Mouse (Mus musculus): ENCODE results near the gene Tctex1d1.

Gene Tctex1d1

GRCm38 (mm10) chr4:102987756-102988155 lies 9.3 kb downstream of the Tctex1d1 start:
- no peak for DNase-seq (ENCODE audit: low read depth, low spot score)

DNA sequence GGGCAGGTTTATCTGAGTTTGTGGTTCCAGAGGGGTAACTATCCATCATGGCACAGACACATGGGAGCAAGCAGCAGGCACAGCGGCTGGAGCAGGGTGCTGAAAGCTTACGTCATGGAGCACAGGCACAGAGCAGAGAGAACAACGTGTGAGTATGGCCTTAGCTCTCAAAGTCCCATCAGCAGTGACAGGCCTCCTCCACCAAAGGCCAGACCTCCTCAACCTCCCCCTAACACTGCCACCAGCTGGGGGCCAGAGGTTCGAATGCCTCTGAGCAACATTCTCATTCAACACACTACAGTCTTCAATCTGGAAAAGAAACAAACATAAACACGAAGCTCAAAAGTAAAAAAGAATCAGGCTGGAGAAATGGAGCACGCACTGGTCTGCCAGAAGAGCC lies 10.1 kb downstream of the Tctex1d1 start:
- DNase-seq (ENCODE audit: low read depth, low spot score): no peak

DNA sequence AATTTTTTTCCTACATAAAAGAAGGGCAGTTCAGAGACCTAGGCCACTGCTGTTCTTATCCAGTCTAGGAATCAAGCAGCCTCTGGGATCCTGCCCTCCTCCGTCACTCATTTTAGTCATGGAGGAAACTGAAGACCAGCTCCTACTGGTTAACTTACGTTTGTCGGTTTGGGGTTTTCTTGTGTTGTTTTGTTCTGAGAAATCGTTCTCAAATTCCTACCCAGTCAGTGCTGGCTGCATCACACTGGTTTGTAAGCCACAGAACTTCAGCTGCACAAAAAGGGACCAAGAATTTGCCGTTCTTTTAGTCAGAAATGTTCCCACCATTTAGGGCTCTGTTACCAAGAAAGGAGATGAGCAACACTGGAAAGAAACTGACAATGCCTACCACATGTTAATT lies 11.0 kb downstream of the Tctex1d1 start:
- no peak for DNase-seq (ENCODE audit: low read depth, low spot score)

DNA sequence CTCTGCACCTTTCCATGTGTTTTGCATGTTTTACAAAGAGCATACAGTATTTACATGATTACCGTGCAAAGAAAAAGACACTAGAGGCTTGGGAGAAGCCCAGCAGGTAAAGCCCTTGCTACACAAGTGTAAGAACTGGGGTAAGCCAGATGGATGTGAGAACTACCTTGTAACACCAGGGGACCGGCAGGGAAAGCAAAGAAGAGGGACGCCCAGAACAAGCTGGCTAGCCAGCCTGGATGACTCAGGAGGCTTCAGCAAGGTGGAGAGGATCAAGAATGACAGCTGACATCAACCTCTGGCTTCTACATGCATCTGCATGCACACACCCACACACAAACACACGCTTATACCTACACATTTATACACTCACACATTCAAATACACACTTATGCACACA lies 11.6 kb downstream of the Tctex1d1 start:
- no peak for DNase-seq (ENCODE audit: low read depth, low spot score)

DNA sequence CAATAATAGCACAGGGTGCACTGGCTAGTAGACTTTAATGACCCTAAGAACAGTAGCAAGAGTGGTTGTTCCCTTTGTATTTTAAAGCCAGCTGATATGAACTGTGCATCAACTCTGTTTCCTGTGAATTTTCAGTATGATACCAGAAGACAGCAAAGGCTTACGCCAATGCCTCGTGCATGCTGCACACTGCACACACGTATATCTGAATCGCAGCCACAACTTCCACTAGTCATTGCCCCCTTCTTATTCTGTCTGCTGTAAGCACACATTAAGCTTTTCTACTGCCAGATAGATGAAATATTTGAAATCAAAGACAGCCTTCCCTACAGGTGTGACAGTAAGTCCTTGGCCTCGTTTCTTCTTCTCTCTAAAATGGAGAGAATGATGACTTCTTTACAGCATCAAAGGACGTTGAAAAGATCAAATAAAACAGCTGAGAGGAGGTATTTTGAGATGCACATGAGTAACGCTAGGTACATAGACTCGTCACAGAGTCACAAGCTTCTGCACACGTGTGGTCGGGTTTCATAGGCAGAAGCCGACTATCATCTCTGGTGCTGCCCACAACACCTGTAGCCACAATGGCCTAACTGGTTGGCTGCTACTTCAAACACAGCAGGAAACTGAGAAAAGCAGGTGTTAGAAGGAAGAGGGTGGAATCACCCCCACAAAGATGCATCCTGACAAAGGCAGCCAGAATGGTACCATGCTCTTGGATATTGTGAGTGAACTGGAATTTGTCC lies 12.4 kb downstream of the Tctex1d1 start:
- no peak for DNase-seq (ENCODE audit: low read depth, low spot score)

DNA sequence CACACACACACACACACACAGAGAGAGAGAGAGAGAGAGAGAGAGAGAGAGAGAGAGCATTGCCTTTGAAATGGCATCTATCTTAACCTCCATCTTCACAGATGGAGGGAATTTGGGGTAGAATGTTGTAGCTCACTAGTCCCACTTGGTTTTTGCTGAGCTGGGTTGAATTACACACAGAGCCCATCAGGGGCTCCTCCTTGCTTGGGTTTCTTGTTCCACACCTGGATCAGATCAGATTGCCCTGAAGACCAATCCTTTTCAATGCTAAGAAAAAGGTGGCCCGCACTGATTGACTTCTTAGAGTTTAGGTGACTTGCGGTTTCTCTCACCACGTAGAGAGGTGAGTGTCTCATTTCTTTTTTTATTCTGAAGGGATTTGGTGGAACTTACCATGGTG lies 13.3 kb downstream of the Tctex1d1 start:
- no peak for DNase-seq (ENCODE audit: low read depth, low spot score)

DNA sequence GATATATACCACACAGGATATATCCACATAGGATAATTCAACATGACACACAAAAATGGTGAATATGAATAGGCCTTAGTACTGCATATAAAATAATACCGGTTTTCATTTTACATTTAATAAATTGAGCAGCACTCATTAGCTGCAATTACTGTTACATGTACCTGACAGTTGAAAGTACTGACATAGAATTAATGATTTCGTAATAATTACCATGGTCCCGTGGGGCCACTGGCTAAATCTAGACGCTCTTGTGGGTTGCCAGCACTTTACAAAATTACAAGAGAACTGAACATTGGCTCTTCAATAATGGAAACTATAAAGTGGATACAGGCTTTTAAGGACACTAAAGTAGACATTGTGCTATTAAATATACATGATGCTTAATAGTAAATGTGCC lies 26.3 kb downstream of the Tctex1d1 start:
- DNase-seq (ENCODE audit: low read depth, low spot score): no peak

DNA sequence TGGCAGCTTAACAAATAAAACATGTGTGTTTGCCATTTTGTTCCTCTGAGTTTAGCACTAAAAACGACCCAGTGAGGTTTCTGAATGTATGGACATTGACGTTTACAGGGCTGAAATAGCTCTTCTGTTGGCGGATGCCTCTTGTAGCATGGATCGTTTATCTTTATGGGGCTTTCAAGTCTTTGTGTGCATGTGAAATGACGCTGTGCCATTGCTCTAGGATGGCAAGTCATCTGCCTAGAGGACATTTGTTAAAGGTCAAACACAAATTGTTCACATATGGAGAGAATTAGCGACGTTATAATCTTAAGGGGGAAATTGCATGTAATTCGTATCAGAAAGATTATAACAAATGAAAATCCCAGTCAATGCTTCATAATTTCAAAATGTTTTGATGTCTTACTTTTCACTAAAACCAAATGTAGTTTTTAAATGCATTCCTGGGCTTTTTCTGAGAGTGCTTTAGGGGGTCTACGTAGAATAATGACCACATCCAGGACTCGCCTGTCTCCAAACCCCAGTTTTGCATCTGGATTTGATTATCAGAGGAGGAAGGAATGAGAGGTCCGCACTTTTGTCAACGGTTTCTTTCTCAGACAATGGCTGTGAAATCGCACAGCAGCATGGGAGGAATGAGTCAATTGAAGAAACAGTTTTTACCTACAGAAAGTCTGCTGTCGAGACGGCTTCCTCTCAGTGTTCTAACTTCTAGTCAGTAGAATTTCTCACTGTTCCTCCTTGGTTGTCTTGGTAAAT lies 27.0 kb downstream of the Tctex1d1 start:
- DNase-seq (ENCODE audit: low read depth, low spot score): no peak

DNA sequence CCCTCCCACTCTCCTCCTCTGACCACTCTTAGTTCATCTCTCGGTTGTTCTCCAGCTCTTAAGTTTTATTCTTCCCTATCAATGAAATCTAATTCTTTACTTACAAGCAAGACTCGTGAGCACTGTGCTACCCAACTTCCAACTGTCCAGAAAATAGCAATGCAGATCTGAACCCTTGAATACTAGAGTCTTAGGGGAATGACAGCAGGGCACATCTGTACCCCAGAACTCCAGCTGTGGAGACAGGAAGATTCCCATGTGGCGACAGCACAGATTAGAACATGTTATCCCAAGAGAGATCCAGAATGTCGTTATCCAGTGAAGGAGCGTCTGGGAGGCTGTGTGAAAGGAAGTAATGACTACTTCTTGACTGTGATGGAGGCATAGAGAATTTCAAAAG lies 27.9 kb downstream of the Tctex1d1 start:
- DNase-seq (ENCODE audit: low read depth, low spot score): no peak

DNA sequence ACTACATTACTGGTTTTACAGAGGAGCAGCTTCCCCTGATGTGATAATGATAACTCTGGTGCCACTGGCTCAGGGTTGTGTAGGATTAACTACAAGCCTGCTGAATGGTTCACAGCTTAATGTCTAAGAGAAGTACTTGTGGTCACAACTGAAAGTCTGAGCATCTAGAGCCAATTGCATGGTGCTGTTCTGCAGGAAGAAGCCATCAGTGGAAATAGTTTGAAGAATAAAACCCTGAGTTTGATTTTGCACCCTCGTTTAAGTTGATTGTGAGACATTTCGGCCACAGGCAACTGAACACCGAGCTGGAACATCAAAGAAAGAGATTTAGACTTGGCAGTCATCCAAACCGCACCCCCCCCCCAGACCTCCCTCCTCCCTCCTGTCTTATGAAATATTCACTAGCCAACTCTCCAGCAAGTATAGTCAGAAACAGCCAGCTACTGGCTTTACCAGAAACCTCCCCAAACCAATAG lies 28.6 kb downstream of the Tctex1d1 start:
- DNase-seq (ENCODE audit: low read depth, low spot score): no peak

- no peak for DNase-seq (ENCODE audit: low read depth, low spot score)
Observed at GRCm38 (mm10) chr4:103010734-103011133, 32.3 kb downstream of the Tctex1d1 start.

DNA sequence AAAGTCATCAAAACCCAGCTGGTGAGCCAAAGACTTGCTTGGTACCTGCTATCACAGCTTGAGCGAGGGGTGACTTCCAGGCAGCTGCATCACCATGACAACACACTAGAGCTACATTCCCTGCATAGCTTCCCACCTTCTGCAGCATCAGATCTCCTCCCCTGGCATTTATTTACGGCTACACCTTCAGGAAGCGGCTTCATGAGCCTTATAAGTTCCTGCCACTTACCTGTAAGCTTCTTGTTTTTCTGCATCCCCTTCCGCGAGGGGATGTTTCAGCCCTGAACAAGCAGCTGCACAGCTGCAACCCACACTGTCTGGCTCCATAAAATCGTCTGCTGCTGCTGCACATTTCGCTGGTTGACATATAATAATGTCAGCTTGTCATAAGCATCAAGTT lies 33.4 kb downstream of the Tctex1d1 start:
- peak; percentile 62 for DNase-seq (ENCODE audit: low read depth, low spot score)

- peak; percentile 37 for DNase-seq (ENCODE audit: low read depth, low spot score)
Observed at GRCm38 (mm10) chr4:103013490-103013889, 35.1 kb downstream of the Tctex1d1 start.

GRCm38 (mm10) chr4:103026621-103027020 lies 48.2 kb downstream of the Tctex1d1 start, which contains the start of gene Insl5:
Gene Insl5 (minus strand): TSS chr4:103026842.
- no peak for DNase-seq (ENCODE audit: low read depth, low spot score)

- no peak for DNase-seq (ENCODE audit: low read depth, low spot score)
Observed at GRCm38 (mm10) chr4:103027745-103028144, 49.3 kb downstream of the Tctex1d1 start.

GRCm38 (mm10) chr4:103028177-103029088 lies 50.0 kb downstream of the Tctex1d1 start:
- no peak for DNase-seq (ENCODE audit: low read depth, low spot score)

- no peak for DNase-seq (ENCODE audit: low read depth, low spot score)
Observed at GRCm38 (mm10) chr4:103039103-103039837, 60.9 kb downstream of the Tctex1d1 start.

GRCm38 (mm10) chr4:103039838-103040191 lies 61.4 kb downstream of the Tctex1d1 start:
- no peak for DNase-seq (ENCODE audit: low read depth, low spot score)

DNA sequence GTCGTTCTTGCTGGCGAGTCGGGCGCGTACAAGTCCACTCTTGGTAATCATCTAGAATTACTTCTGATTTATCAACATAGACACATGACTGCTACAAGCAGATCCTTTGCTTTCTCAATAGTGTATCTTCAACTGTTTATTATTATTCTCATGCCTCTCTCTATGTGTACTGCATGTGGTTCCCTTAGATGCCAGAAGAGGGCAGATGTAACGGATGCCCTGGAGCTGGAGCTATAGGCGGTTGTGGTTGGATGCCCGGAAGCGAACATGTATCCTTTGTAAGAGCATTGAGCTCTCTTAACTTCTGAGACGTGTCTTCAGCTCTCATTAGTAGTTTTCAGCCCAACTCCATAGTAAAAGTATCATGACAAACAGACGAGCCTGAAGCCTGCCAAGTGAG lies 64.6 kb downstream of the Tctex1d1 start:
- peak; percentile 37 for DNase-seq (ENCODE audit: low read depth, low spot score)

- no peak for DNase-seq (ENCODE audit: low read depth, low spot score)
Observed at GRCm38 (mm10) chr4:103048046-103048445, 69.6 kb downstream of the Tctex1d1 start.

All from R1 (cell line).